Mouse (Mus musculus): Measurements from ENCODE around the gene Ric8a. TPM values are rescaled to one million over a fixed set of nuclear protein-coding genes. Genes with fewer than 3 reads are reported as not detected.

Ric8a gene
- polyA plus RNA-seq, 1 experiment: 59.3 TPM

DNA sequence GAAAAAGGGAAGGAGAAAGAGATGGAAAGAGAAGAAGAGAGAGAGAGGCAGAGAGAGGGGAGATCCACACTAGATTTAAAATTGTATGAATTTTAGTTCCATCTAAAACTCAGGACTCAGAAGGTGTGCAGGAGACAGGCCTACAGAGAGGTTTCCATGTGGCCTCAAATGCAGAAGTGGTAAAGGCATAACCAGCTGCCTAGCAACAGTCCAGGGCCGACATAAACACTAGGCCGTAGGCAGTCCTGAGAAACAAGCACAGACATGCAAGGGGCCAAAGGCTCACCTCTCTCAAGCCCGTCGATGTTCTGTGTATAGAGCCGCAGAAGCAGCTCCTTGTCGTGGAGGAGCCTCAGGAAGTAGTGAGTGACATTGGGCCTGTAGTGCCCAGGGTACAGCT is 20.6 kb downstream of the Ric8a start:
- TF ChIP-seq MAX (IDR thresholded peaks at IDR 0.05) (no peak), FOSL1 (IDR thresholded peaks at IDR 0.05; ENCODE audit: insufficient read depth, low read length, poor library complexity, severe bottlenecking) (no peak), MYOG (IDR thresholded peaks at IDR 0.05; ENCODE audit: control insufficient read depth, extremely low read depth, insufficient read length) (no peak), USF1 (IDR thresholded peaks at IDR 0.05; ENCODE audit: low read depth) (no peak), CTCF (IDR thresholded peaks at IDR 0.05; ENCODE audit: control insufficient read depth, insufficient read depth, insufficient read length) (no peak)
- peaks cover 1% of the 10 kb centered on the region for H3K79me3 ChIP-seq (ENCODE audit: low read depth)
- no peaks in the 10 kb centered on the region for H3K27me3 ChIP-seq (ENCODE audit: control insufficient read depth, insufficient read depth, insufficient read length)
- H3K36me3 ChIP-seq (ENCODE audit: control insufficient read depth, insufficient read depth): peaks cover 6% of the 10 kb centered on the region
- no peak overlapping the region for H3ac ChIP-seq (ENCODE audit: control insufficient read depth, insufficient read length, low read depth)
- peaks cover 7% of the 10 kb centered on the region for H3K79me2 ChIP-seq (ENCODE audit: control insufficient read depth, insufficient read depth)
- no peak overlapping the region for H3K4me3 ChIP-seq (ENCODE audit: insufficient read depth, poor library complexity, severe bottlenecking)

DNA sequence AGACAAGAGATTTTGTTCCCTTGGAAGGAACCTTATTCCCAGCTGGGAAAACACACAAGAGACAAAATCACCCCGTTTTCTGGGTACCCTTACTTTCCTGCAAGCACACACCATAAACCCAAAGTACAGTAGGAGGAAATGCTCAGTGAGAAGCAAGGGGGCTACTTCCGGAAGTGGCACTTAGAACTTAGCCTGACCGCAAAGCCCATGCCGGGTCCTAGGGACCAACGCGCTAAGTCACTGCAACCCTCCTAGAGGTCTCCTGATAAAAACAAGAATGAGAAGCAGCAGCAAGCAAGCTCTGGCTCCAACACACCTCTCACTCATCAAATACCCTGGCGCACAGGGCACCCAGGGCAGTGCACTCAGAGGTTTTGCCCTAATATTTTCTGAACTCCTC is 22.6 kb downstream of the Ric8a start:
- H3K27me3 ChIP-seq (ENCODE audit: control insufficient read depth, insufficient read depth, insufficient read length): no peaks in the 10 kb centered on the region
- H3K4me3 ChIP-seq (ENCODE audit: insufficient read depth, poor library complexity, severe bottlenecking): no peak overlapping the region
- H3ac ChIP-seq (ENCODE audit: control insufficient read depth, insufficient read length, low read depth): no peak overlapping the region
- peaks cover 20% of the 10 kb centered on the region for H3K79me3 ChIP-seq (ENCODE audit: low read depth)
- H3K36me3 ChIP-seq (ENCODE audit: control insufficient read depth, insufficient read depth): peaks cover 11% of the 10 kb centered on the region
- TF ChIP-seq MYOD1 (IDR thresholded peaks at IDR 0.05; ENCODE audit: control insufficient read depth, insufficient read length, low read depth) (no peak), CTCF (IDR thresholded peaks at IDR 0.05; ENCODE audit: control insufficient read depth, insufficient read depth, insufficient read length) (no peak), CEBPB (IDR thresholded peaks at IDR 0.05; ENCODE audit: low read depth) (no peak), MAX (IDR thresholded peaks at IDR 0.05) (no peak), MYOG (IDR thresholded peaks at IDR 0.05; ENCODE audit: control insufficient read depth, extremely low read depth, insufficient read length) (no peak), USF1 (IDR thresholded peaks at IDR 0.05; ENCODE audit: low read depth) (no peak), FOSL1 (IDR thresholded peaks at IDR 0.05; ENCODE audit: insufficient read depth, low read length, poor library complexity, severe bottlenecking) (no peak)
- peaks cover 27% of the 10 kb centered on the region for H3K79me2 ChIP-seq (ENCODE audit: control insufficient read depth, insufficient read depth)

DNA sequence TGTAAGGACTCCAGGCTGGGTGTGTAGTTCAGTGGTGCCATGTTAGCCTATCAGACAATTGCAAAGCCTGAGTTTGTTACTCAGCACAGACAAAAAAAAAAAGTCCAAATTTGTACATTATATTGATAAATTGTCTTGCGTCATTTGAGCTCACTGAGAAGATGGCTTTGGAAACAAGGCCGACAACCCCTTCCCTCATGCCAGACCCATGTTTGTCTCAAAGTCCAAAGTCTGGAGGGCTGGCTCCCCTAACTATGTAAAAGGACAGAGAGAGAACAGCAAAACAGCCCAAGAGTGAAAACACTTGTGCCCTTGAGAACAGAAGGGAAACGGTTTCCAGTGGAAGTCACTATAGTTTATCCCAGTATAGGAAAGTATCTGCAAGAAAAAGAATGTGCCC is 23.7 kb downstream of the Ric8a start:
- H3K36me3 ChIP-seq (ENCODE audit: control insufficient read depth, insufficient read depth): peaks cover 19% of the 10 kb centered on the region
- H3K79me3 ChIP-seq (ENCODE audit: low read depth): peaks cover 20% of the 10 kb centered on the region
- H3K79me2 ChIP-seq (ENCODE audit: control insufficient read depth, insufficient read depth): peaks cover 37% of the 10 kb centered on the region
- H3K4me3 ChIP-seq (ENCODE audit: insufficient read depth, poor library complexity, severe bottlenecking): no peak overlapping the region
- no peaks in the 10 kb centered on the region for H3K27me3 ChIP-seq (ENCODE audit: control insufficient read depth, insufficient read depth, insufficient read length)
- TF ChIP-seq CEBPB (IDR thresholded peaks at IDR 0.05; ENCODE audit: low read depth): no peak
- no peak for TF ChIP-seq MYOD1 (IDR thresholded peaks at IDR 0.05; ENCODE audit: control insufficient read depth, insufficient read length, low read depth)
- no peak for TF ChIP-seq CTCF (IDR thresholded peaks at IDR 0.05; ENCODE audit: control insufficient read depth, insufficient read depth, insufficient read length)
- TF ChIP-seq FOSL1 (IDR thresholded peaks at IDR 0.05; ENCODE audit: insufficient read depth, low read length, poor library complexity, severe bottlenecking): no peak
- no peak for TF ChIP-seq MAX (IDR thresholded peaks at IDR 0.05)
- TF ChIP-seq USF1 (IDR thresholded peaks at IDR 0.05; ENCODE audit: low read depth): no peak
- no peak for TF ChIP-seq MYOG (IDR thresholded peaks at IDR 0.05; ENCODE audit: control insufficient read depth, extremely low read depth, insufficient read length)
- H3ac ChIP-seq (ENCODE audit: control insufficient read depth, insufficient read length, low read depth): no peak overlapping the region

DNA sequence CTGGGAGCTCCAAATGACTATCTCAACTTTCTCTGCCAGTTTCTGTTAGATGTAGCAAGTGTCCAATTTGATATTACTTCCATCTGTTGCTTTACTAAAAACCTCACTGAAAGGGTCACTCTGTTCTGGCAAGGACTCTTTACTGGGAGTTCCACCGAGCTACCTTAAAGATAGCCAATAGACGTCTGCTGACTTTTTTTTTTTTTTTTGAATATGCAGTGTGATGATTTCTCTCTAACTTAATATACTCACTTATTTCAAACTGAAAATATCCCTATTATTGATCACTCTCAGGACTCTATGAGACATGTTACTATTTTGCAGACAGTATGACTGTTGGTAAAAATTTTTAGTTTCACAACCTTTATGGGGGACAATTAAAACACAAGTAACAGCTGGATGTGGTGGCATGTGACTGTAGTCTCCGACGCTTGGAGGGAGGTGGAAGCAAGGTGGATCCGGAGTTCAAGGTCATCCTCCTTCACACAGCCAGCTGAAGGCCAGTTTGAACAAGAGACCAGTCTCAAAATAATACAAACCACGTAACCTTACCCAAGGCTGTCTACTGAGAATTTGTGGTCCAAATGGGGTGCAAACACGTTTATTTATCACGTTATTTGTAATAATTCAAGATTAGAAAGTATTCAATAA is 24.2 kb downstream of the Ric8a start:
- Histone ChIP-seq H3K79me2 (ENCODE audit: control insufficient read depth, insufficient read depth) (peaks cover 42% of the 10 kb centered on the region), H3K4me3 (ENCODE audit: insufficient read depth, poor library complexity, severe bottlenecking) (peak overlapping the region; percentile 72), H3K36me3 (ENCODE audit: control insufficient read depth, insufficient read depth) (peaks cover 18% of the 10 kb centered on the region), H3K27me3 (ENCODE audit: control insufficient read depth, insufficient read depth, insufficient read length) (no peaks in the 10 kb centered on the region), H3ac (ENCODE audit: control insufficient read depth, insufficient read length, low read depth) (no peak overlapping the region), H3K79me3 (ENCODE audit: low read depth) (peaks cover 20% of the 10 kb centered on the region)
- no peak for TF ChIP-seq USF1 (IDR thresholded peaks at IDR 0.05; ENCODE audit: low read depth)
- TF ChIP-seq MYOD1 (IDR thresholded peaks at IDR 0.05; ENCODE audit: control insufficient read depth, insufficient read length, low read depth): no peak
- no peak for TF ChIP-seq MYOG (IDR thresholded peaks at IDR 0.05; ENCODE audit: control insufficient read depth, extremely low read depth, insufficient read length)
- no peak for TF ChIP-seq FOSL1 (IDR thresholded peaks at IDR 0.05; ENCODE audit: insufficient read depth, low read length, poor library complexity, severe bottlenecking)
- TF ChIP-seq MAX (IDR thresholded peaks at IDR 0.05): no peak
- no peak for TF ChIP-seq CEBPB (IDR thresholded peaks at IDR 0.05; ENCODE audit: low read depth)
- no peak for TF ChIP-seq CTCF (IDR thresholded peaks at IDR 0.05; ENCODE audit: control insufficient read depth, insufficient read depth, insufficient read length)

DNA sequence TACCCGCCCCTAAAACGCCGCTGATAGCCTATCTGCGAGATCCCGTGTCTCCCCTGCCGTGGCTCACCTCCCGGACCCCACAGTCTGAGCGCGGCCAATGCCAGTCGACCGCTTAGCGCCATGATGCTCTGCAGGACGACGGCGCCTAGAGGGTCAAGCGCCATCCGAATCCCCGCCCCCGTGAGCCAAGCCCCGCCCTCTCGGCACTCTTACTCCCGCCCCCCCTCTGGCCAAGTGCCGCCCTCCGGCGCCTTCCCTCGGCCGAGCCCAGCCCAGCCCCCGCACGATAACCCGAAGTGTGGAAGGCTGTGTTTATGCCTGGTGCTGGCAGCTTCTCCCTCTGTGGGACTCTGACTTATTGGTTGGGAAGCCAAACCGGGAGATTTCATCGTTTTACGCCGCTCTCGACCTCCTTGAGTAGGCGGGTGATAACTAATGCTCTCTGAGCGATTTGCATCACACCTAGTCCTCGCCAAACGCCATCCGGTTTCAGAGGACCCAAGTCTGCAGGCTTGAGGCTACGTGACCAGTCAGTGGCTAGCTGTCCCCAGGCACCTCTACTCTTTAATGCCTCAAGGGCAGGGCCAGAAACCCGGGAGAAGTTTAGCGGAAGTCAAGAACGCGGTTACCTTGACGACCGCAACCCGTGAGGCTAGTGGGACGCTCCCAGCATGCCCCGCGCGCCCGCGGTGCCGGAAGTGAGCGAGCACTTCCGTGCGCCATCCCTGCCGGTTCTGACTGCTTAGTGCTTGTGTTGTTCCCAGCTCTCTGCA is 25.1 kb downstream of the Ric8a start, which contains the start of the genes Psmd13 and Sirt3:
Gene Psmd13, plus strand, starts transcription at position 273 of the 773 bp plus-strand sequence.
Gene Sirt3, minus strand, starts transcription at position 614 of the 773 bp plus-strand sequence.
- H3K36me3 ChIP-seq (ENCODE audit: control insufficient read depth, insufficient read depth): peaks cover 22% of the 10 kb centered on the region
- peak within 1 kb of the TSS; percentile 87 for H3ac ChIP-seq (ENCODE audit: control insufficient read depth, insufficient read length, low read depth)
- TF ChIP-seq USF1 (IDR thresholded peaks at IDR 0.05; ENCODE audit: low read depth) (no peak), FOSL1 (IDR thresholded peaks at IDR 0.05; ENCODE audit: insufficient read depth, low read length, poor library complexity, severe bottlenecking) (no peak), CTCF (IDR thresholded peaks at IDR 0.05; ENCODE audit: control insufficient read depth, insufficient read depth, insufficient read length) (no peak), MAX (IDR thresholded peaks at IDR 0.05) (peak; percentile 53)
- H3K27me3 ChIP-seq (ENCODE audit: control insufficient read depth, insufficient read depth, insufficient read length): no peaks in the 10 kb centered on the region
- H3K79me2 ChIP-seq (ENCODE audit: control insufficient read depth, insufficient read depth): peaks cover 42% of the 10 kb centered on the region
- H3K4me3 ChIP-seq (ENCODE audit: insufficient read depth, poor library complexity, severe bottlenecking): peak within 1 kb of the TSS; percentile 72
- peaks cover 20% of the 10 kb centered on the region for H3K79me3 ChIP-seq (ENCODE audit: low read depth)
